Mouse (Mus musculus) midbrain, embryonic 13.5 days (tissue): ENCODE data around the gene 1700029P11Rik. TPM values are rescaled to one million over a fixed set of nuclear protein-coding genes. Genes with fewer than 3 reads are reported as not detected.
"Not testable (repeated sequence)": the region's sequence is repeated elsewhere in the genome, so short reads cannot be mapped to it uniquely, and the experiment has no call there.

Experiments used
- ATAC-seq: fragments of 200-750 bp; cut with Nextera tagmentation; 2 replicates; pipeline ENCODE4 v1.8.0; 2017; ENCODE audit warnings: mild to moderate bottlenecking, moderate TSS enrichment, moderate library complexity
- H3K27ac ChIP-seq: fragments of 300-500 bp; sonication (generic); 2 replicates; pipeline ENCODE4 v1.5.1; 2015; ENCODE audit warnings: inconsistent platforms, mild to moderate bottlenecking, moderate library complexity
- H3K27me3 ChIP-seq: fragments of 300-500 bp; sonication (generic); 2 replicates; pipeline ENCODE4 v1.6.1; 2015; ENCODE audit warnings: mild to moderate bottlenecking, inconsistent platforms
- H3K36me3 ChIP-seq: fragments of 300-500 bp; sonication (generic); 2 replicates; pipeline ENCODE4 v1.6.1; 2015; ENCODE audit warnings: mild to moderate bottlenecking, inconsistent platforms
- H3K4me1 ChIP-seq: fragments of 300-500 bp; sonication (generic); replicated peaks from 2 replicates; pipeline ENCODE4 v1.6.1; 2015; ENCODE audit warnings: inconsistent platforms
- H3K4me2 ChIP-seq: fragments of 300-500 bp; sonication (generic); replicated peaks from 2 replicates; pipeline ENCODE4 v1.6.1; 2015; ENCODE audit warnings: moderate library complexity, mild to moderate bottlenecking, inconsistent platforms
- H3K4me3 ChIP-seq: fragments of 300-500 bp; sonication (generic); replicated peaks from 2 replicates; pipeline ENCODE4 v1.5.1; 2015; ENCODE audit warnings: mild to moderate bottlenecking, inconsistent platforms
- H3K9ac ChIP-seq: fragments of 300-500 bp; sonication (generic); replicated peaks from 2 replicates; pipeline ENCODE4 v1.6.1; 2015; ENCODE audit warnings: mild to moderate bottlenecking, inconsistent platforms
- H3K9me3 ChIP-seq: fragments of 300-500 bp; sonication (generic); 2 replicates; pipeline ENCODE4 v1.6.1; 2016; ENCODE audit warnings: mild to moderate bottlenecking, inconsistent platforms
- WGBS: fragments of 180-500 bp; shearing (Covaris S2); methylation state at CpG from one replicate; pipeline ENCODE4 v1.1.7; 2015; 5-methylcytosine and 5-hydroxymethylcytosine counted together
- polyA plus RNA-seq: library from polyadenylated mRNA; unstranded; fragments of >200 nt; fragmentation: Nextera tagmentation; extraction: Ambion mirVana; gene quantifications from 2 replicates; pipeline ENCODE4 v1.2.1, GENCODE M21; 2015

1700029P11Rik gene
- polyA plus RNA-seq, 1 experiment from 2014 or later = not detected

GRCm38 (mm10) chr15:81960171-81961077, 19.9 kb upstream of the 1700029P11Rik start, which contains the start of gene Pmm1:
Gene Pmm1, minus strand, starts transcription at chr15:81960930.
- Histone ChIP-seq H3K9me3 (no peaks in the 10 kb centered on the region), H3K4me3 (peak within 1 kb of the TSS; percentile 54), H3K36me3 (0 out of 2 replicates have a peak, but pooled peaks cover 3% of the 10 kb centered on the region), H3K27ac (peak within 1 kb of the TSS; percentile 89), H3K27me3 (no peaks in the 10 kb centered on the region), H3K9ac (peak within 1 kb of the TSS; percentile 72), H3K4me2 (peak within 1 kb of the TSS; percentile 91), H3K4me1 (peaks cover 8% of the 10 kb centered on the region)
- peak; percentile 95 for ATAC-seq
- under 1% methylated on average over 75 of the region's 77 CpGs for WGBS

- peak overlapping the region; percentile 91 for H3K4me2 ChIP-seq
- 4% methylated on average over 8 of the region's 8 CpGs for WGBS
- H3K9ac ChIP-seq = peak overlapping the region; percentile 41; the same call in 1 of the 2 replicates
- no peak for ATAC-seq
- 0 out of 2 replicates have a peak, but pooled peaks cover 1% of the 10 kb centered on the region for H3K36me3 ChIP-seq
- H3K9me3 ChIP-seq = no peaks in the 10 kb centered on the region
- H3K4me1 ChIP-seq = peaks cover 8% of the 10 kb centered on the region
- H3K27ac ChIP-seq = peak overlapping the region; percentile 39; the same call in 1 of the 2 replicates
- peak overlapping the region; percentile 54 for H3K4me3 ChIP-seq
- no peaks in the 10 kb centered on the region for H3K27me3 ChIP-seq
Measured at GRCm38 (mm10) chr15:81961078-81961451, 19.3 kb upstream of the 1700029P11Rik start.

GRCm38 (mm10) chr15:81964262-81964661, 16.1 kb upstream of the 1700029P11Rik start:
- H3K27me3 ChIP-seq = no peaks in the 10 kb centered on the region
- no peak overlapping the region for H3K4me2 ChIP-seq
- ATAC-seq = no peak
- no peak overlapping the region for H3K9ac ChIP-seq
- peaks cover 5% of the 10 kb centered on the region for H3K4me1 ChIP-seq
- H3K36me3 ChIP-seq = no peaks in the 10 kb centered on the region
- no peaks in the 10 kb centered on the region for H3K9me3 ChIP-seq
- 66% methylated on average over 1 of the region's 1 CpGs for WGBS
- H3K4me3 ChIP-seq = no peak overlapping the region
- H3K27ac ChIP-seq = no peak overlapping the region

GRCm38 (mm10) chr15:81964980-81965545, 15.3 kb upstream of the 1700029P11Rik start:
- no peaks in the 10 kb centered on the region for H3K27me3 ChIP-seq
- H3K4me1 ChIP-seq = no peaks in the 10 kb centered on the region; the same call in 1 of the 2 replicates
- ATAC-seq = no peak
- no peak overlapping the region for H3K9ac ChIP-seq
- H3K36me3 ChIP-seq = no peaks in the 10 kb centered on the region
- H3K27ac ChIP-seq = no peak overlapping the region
- no peak overlapping the region for H3K4me3 ChIP-seq
- H3K4me2 ChIP-seq = no peak overlapping the region
- H3K9me3 ChIP-seq = no peaks in the 10 kb centered on the region
- WGBS = 51% methylated on average over 4 of the region's 4 CpGs

- H3K4me1 ChIP-seq = no peaks in the 10 kb centered on the region
- H3K27ac ChIP-seq = no peak overlapping the region
- H3K4me2 ChIP-seq = no peak overlapping the region
- no peak for ATAC-seq
- H3K4me3 ChIP-seq = no peak overlapping the region
- no peaks in the 10 kb centered on the region for H3K9me3 ChIP-seq
- 81% methylated on average over 13 of the region's 14 CpGs for WGBS
- H3K27me3 ChIP-seq = no peaks in the 10 kb centered on the region
- no peak overlapping the region for H3K9ac ChIP-seq
- no peaks in the 10 kb centered on the region for H3K36me3 ChIP-seq
Measured at GRCm38 (mm10) chr15:81966062-81966829, 14.1 kb upstream of the 1700029P11Rik start.

GRCm38 (mm10) chr15:81967821-81968220, 12.5 kb upstream of the 1700029P11Rik start:
- Histone ChIP-seq H3K4me3 (no peak overlapping the region), H3K4me1 (no peaks in the 10 kb centered on the region), H3K4me2 (no peak overlapping the region), H3K27me3 (no peaks in the 10 kb centered on the region), H3K36me3 (no peaks in the 10 kb centered on the region), H3K9ac (no peak overlapping the region), H3K9me3 (peaks cover 3% of the 10 kb centered on the region; the same call in 1 of the 2 replicates), H3K27ac (no peak overlapping the region)
- no peak for ATAC-seq
- WGBS = 95% methylated on average over 5 of the region's 5 CpGs

- no peaks in the 10 kb centered on the region for H3K36me3 ChIP-seq
- H3K9ac ChIP-seq = no peak overlapping the region
- H3K4me2 ChIP-seq = no peak overlapping the region
- H3K27me3 ChIP-seq = no peaks in the 10 kb centered on the region
- H3K4me1 ChIP-seq = no peaks in the 10 kb centered on the region
- H3K27ac ChIP-seq = no peak overlapping the region
- ATAC-seq = no peak
- H3K9me3 ChIP-seq = peaks cover 5% of the 10 kb centered on the region; the same call in 1 of the 2 replicates
- no peak overlapping the region for H3K4me3 ChIP-seq
- WGBS = 82% methylated on average over 2 of the region's 2 CpGs
Measured at GRCm38 (mm10) chr15:81968447-81968846, 11.9 kb upstream of the 1700029P11Rik start.

GRCm38 (mm10) chr15:81969173-81969572, 11.2 kb upstream of the 1700029P11Rik start:
- no peaks in the 10 kb centered on the region for H3K36me3 ChIP-seq
- H3K4me2 ChIP-seq = no peak overlapping the region
- peaks cover 5% of the 10 kb centered on the region; the same call in 1 of the 2 replicates for H3K9me3 ChIP-seq
- H3K9ac ChIP-seq = no peak overlapping the region
- H3K4me3 ChIP-seq = no peak overlapping the region
- 83% methylated on average over 7 of the region's 7 CpGs for WGBS
- H3K4me1 ChIP-seq = no peaks in the 10 kb centered on the region
- no peaks in the 10 kb centered on the region for H3K27me3 ChIP-seq
- H3K27ac ChIP-seq = no peak overlapping the region
- ATAC-seq = no peak

GRCm38 (mm10) chr15:81969635-81970034, 10.7 kb upstream of the 1700029P11Rik start:
- not testable (repeated sequence) for H3K4me1 ChIP-seq, H3K27ac ChIP-seq, H3K9ac ChIP-seq, H3K4me2 ChIP-seq, H3K27me3 ChIP-seq, H3K4me3 ChIP-seq, ATAC-seq, H3K36me3 ChIP-seq, H3K9me3 ChIP-seq
- WGBS = 68% methylated on average over 6 of the region's 6 CpGs

GRCm38 (mm10) chr15:81970498-81970897, 9.8 kb upstream of the 1700029P11Rik start:
- H3K36me3 ChIP-seq, H3K27ac ChIP-seq, H3K4me3 ChIP-seq, ATAC-seq, H3K9me3 ChIP-seq, H3K27me3 ChIP-seq, H3K4me1 ChIP-seq, H3K9ac ChIP-seq, H3K4me2 ChIP-seq: not testable (repeated sequence)
- whole genome bisulfite sequencing = 81% methylated on average over 4 of the region's 4 CpGs

GRCm38 (mm10) chr15:81975156-81975555, 5.2 kb upstream of the 1700029P11Rik start:
- not testable (repeated sequence) for H3K9me3 ChIP-seq, H3K4me1 ChIP-seq, H3K27me3 ChIP-seq, H3K27ac ChIP-seq, H3K4me3 ChIP-seq, H3K4me2 ChIP-seq, ATAC-seq, H3K36me3 ChIP-seq, H3K9ac ChIP-seq
- 91% methylated on average over 8 of the region's 8 CpGs for WGBS

- Histone ChIP-seq H3K36me3 (no peaks in the 10 kb centered on the region), H3K4me1 (peaks cover 12% of the 10 kb centered on the region), H3K27me3 (no peaks in the 10 kb centered on the region), H3K4me3 (no peak overlapping the region), H3K4me2 (no peak overlapping the region), H3K9me3 (no peaks in the 10 kb centered on the region), H3K9ac (no peak overlapping the region), H3K27ac (no peak overlapping the region)
- 64% methylated on average over 1 of the region's 1 CpGs for WGBS
- ATAC-seq = no peak
Measured at GRCm38 (mm10) chr15:81982173-81982572, 1.8 kb downstream of the 1700029P11Rik start.
